Mouse (Mus musculus): Measurements from ENCODE around the gene Clec16a. TPM values are rescaled to one million over a fixed set of nuclear protein-coding genes. Genes with fewer than 3 reads are reported as not detected.

The Clec16a gene
- total RNA-seq, 2 experiments from 2014 or later = 46.0 to 50.7 TPM

- DNase-seq = no peak
- intact Hi-C loops (cut with DNase I) = loop anchor here (5.0 to 10.0 kb wide), 2 partner anchors 192 to 460 kb away; no protein-coding TSS in a partner anchor
Measured at GRCm38 (mm10) chr16:10574936-10575335, 29.8 kb downstream of the Clec16a start.

- intact Hi-C loops (cut with DNase I) = loop anchor here (10.0 kb wide), 1 partner anchor 459 kb away; no protein-coding TSS in a partner anchor
- no peak for DNase-seq
Measured at GRCm38 (mm10) chr16:10575915-10576314, 30.8 kb downstream of the Clec16a start.

- no peak for DNase-seq
- intact Hi-C loops (cut with DNase I) = loop anchor here (10.0 kb wide), 1 partner anchor 457 kb away; no protein-coding TSS in a partner anchor
Measured at GRCm38 (mm10) chr16:10577548-10577947, 32.4 kb downstream of the Clec16a start.

GRCm38 (mm10) chr16:10578376-10578775 lies 33.2 kb downstream of the Clec16a start:
- DNase-seq = no peak
- intact Hi-C loops (cut with DNase I) = loop anchor here (10.0 kb wide), 1 partner anchor 456 kb away; no protein-coding TSS in a partner anchor

GRCm38 (mm10) chr16:10581234-10581898 lies 36.2 kb downstream of the Clec16a start:
- no peak for DNase-seq
- intact Hi-C loops (cut with DNase I) = no loop called here

- DNase-seq = no peak
- intact Hi-C loops (cut with DNase I) = no loop called here
Measured at GRCm38 (mm10) chr16:10585165-10585564, 40.0 kb downstream of the Clec16a start.

GRCm38 (mm10) chr16:10586546-10586945 lies 41.4 kb downstream of the Clec16a start:
- no peak for DNase-seq
- intact Hi-C loops (cut with DNase I) = no loop called here

- DNase-seq = no peak
- intact Hi-C loops (cut with DNase I) = no loop called here
Measured at GRCm38 (mm10) chr16:10599888-10600740, 55.0 kb downstream of the Clec16a start.

- intact Hi-C loops (cut with DNase I) = no loop called here
Measured at GRCm38 (mm10) chr16:10607802-10608201, 62.7 kb downstream of the Clec16a start.

GRCm38 (mm10) chr16:10609921-10610320 lies 64.8 kb downstream of the Clec16a start:
- peak; percentile 19 to 31 for DNase-seq
- intact Hi-C loops (cut with DNase I) = no loop called here

More at GRCm38 (mm10) chr16:10607802-10608201, 62.7 kb downstream of the Clec16a start:
- DNase-seq = no peak

- DNase-seq = no peak
- intact Hi-C loops (cut with DNase I) = no loop called here
Measured at GRCm38 (mm10) chr16:10610801-10611200, 65.7 kb downstream of the Clec16a start.

GRCm38 (mm10) chr16:10611306-10611705 lies 66.2 kb downstream of the Clec16a start:
- intact Hi-C loops (cut with DNase I) = no loop called here
- DNase-seq = no peak

GRCm38 (mm10) chr16:10613996-10614395 lies 68.9 kb downstream of the Clec16a start:
- intact Hi-C loops (cut with DNase I) = no loop called here
- DNase-seq = no peak

- intact Hi-C loops (cut with DNase I) = no loop called here
- no peak for DNase-seq
Measured at GRCm38 (mm10) chr16:10620961-10621614, 75.9 kb downstream of the Clec16a start.

GRCm38 (mm10) chr16:10621710-10622109 lies 76.6 kb downstream of the Clec16a start:
- intact Hi-C loops (cut with DNase I) = no loop called here
- DNase-seq = no peak

- intact Hi-C loops (cut with DNase I) = no loop called here
- DNase-seq = no peak
Measured at GRCm38 (mm10) chr16:10626116-10626515, 81.0 kb downstream of the Clec16a start.

- DNase-seq = no peak
- intact Hi-C loops (cut with DNase I) = no loop called here
Measured at GRCm38 (mm10) chr16:10627136-10627668, 82.1 kb downstream of the Clec16a start.

- intact Hi-C loops (cut with DNase I) = no loop called here
- no peak for DNase-seq
Measured at GRCm38 (mm10) chr16:10628030-10628555, 83.0 kb downstream of the Clec16a start.

- peak; percentile 42 to 58 for DNase-seq
- intact Hi-C loops (cut with DNase I) = no loop called here
Measured at GRCm38 (mm10) chr16:10628960-10629359, 83.8 kb downstream of the Clec16a start.

- intact Hi-C loops (cut with DNase I) = no loop called here
- no peak for DNase-seq
Measured at GRCm38 (mm10) chr16:10629361-10629760, 84.2 kb downstream of the Clec16a start.
